Mouse (Mus musculus): ENCODE data around the gene Pck2. TPM values are rescaled to one million over a fixed set of nuclear protein-coding genes. Genes with fewer than 3 reads are reported as not detected.
A peak's percentile ranks its signal among the peaks of the same experiment; 100 is the strongest.

The Pck2 gene
- polyA plus RNA-seq, 1 experiment from 2014 or later, result 26.9 TPM

DNA sequence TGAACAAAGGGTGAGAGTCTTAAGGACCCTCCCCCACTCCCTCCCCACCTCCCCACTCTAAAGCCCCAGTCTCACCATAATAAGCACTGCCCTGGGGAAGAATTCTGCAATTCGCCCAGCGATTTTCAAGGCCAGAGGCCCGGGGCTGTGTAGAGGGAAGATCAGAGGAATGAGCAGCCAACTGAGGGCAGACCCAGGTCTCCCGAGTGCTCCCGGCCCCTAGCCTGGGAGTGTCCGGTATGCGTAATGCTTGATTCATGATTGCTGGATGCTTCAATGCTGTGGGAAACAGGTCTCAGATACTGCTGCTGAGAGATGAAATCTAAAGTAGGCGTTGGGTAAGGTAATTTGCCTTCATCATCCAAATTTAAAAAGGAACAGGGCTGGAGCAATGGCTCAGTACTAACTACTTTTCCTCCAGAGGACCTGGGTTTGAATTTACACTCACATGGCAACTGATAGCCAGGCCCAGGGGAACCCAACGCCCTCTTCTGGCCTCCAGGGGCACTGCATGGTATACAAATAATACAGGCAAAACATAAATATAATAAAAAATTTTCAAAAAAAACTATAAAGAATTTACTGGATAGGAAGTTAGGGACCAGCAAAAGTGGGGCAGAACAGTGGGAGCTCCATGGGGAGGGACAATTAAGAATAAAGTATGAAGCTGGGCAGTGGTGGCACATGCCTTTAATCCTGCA, 42.1 kb downstream of the Pck2 start:
- WGBS, result 78% methylated on average over 9 of the region's 9 CpGs
- peaks cover 15% of the 10 kb centered on the region; the same call in 1 of the 2 replicates for H3K27me3 ChIP-seq (ENCODE audit: low read depth, poor library complexity, severe bottlenecking)
- DNase-seq (ENCODE audit: low spot score), result no peak
- H3K4me3 ChIP-seq, result no peak overlapping the region
- H3K4me1 ChIP-seq, result peaks cover 33% of the 10 kb centered on the region
- H3K27ac ChIP-seq, result no peak overlapping the region
- peaks cover 32% of the 10 kb centered on the region for H3K36me3 ChIP-seq
- H3K9me3 ChIP-seq (replicated peaks), result no peaks in the 10 kb centered on the region

DNA sequence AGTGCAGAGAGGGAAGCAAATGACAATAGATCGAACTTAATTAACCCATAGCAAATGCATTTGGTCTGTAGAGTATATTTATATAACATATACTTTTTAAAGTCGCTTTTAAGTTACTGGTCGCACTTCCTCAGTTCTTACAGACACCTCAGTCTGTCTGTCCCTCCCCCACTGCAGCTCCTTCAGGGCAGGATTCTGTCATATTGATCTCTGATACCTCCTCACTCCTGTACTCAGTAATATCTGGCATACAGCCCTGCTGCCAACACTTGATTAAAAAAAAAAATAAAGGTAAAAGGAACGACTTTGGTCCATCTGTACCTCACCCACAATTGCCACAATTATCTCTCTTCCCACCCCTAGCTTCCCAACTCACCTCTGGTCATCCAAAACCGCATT, 44.2 kb downstream of the Pck2 start:
- Histone ChIP-seq H3K27me3 (ENCODE audit: low read depth, poor library complexity, severe bottlenecking) (peaks cover 15% of the 10 kb centered on the region; the same call in 1 of the 2 replicates), H3K4me3 (peak overlapping the region; percentile 69), H3K4me1 (peaks cover 17% of the 10 kb centered on the region), H3K9me3 (replicated peaks) (no peaks in the 10 kb centered on the region), H3K36me3 (peaks cover 51% of the 10 kb centered on the region), H3K27ac (0 out of 2 replicates have a peak overlapping the region, but pooled peaks have one; percentile 77)
- 34% methylated on average over 5 of the region's 5 CpGs for WGBS
- no peak for DNase-seq (ENCODE audit: low spot score)

DNA sequence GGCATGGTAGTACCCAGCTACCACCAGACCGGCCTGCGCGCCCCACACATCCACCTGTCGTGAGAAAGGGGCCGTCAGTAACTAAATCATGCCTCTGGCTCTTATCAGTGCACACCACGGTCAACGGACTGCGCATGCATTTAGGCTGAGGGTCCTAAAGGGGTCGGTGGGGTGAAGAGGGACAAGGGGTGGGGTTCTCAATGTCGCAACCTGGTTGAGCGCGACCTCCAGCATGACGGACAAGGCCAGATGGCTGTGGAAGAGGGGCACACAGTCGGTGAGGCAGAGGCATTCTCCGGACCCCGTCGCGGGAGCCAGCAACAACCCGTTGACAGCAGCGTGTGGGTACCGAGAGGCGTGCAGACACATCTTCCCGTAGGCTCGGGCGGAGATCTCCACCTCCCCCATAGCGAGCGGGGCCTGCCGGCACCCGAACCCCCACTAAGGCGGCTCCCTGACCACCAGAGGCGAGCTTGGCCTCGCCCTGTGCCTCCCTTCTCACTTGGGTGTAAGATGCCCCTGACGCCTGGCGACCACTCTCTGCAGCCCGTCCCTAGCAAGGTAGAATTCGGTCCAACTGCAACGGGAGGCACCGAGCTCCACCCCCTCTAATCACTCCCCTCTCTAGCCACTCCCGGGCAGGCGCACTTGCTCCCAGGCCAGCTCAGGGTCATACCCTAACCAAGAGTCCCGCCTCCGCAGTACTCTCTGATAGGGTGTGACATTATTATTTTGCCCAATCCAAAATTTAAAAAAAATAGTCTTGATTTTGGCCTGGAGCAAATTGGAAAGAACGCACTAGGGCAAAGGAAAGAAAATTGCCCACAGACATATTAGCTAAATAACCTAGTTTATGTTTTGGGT, 44.9 kb downstream of the Pck2 start, which contains the start of gene Emc9:
Emc9 (minus strand) TSS at position 601 of the 864 bp plus-strand sequence.
- peaks cover 18% of the 10 kb centered on the region for H3K4me1 ChIP-seq
- H3K36me3 ChIP-seq, result peaks cover 50% of the 10 kb centered on the region
- peak within 1 kb of the TSS; percentile 69 for H3K4me3 ChIP-seq
- WGBS, result 2% methylated on average over 43 of the region's 43 CpGs
- H3K27me3 ChIP-seq (ENCODE audit: low read depth, poor library complexity, severe bottlenecking), result peaks cover 15% of the 10 kb centered on the region; the same call in 1 of the 2 replicates
- H3K27ac ChIP-seq, result peak within 1 kb of the TSS; percentile 77
- DNase-seq (ENCODE audit: low spot score), result peak; percentile 66
- no peaks in the 10 kb centered on the region for H3K9me3 ChIP-seq (replicated peaks)

DNA sequence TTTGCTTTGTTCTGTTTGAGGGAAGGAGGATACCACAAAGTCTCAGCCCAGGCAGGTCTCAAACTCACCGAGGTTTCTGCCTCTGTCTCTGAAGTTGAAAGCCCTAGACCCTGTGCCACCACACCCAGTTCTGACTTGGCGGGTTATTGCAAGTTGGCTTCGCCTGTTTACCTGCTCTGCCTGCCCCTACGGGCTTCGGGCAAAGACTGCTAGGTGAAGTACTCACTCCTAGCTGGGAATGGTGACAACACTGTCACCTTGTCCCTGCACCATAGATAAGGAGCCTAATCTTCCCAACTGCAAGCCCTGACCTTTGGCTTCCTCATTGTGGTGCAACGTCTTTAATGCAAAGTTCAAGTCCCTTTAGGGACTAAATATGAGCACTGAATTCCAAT, 45.5 kb downstream of the Pck2 start:
- Histone ChIP-seq H3K27ac (no peak overlapping the region), H3K4me1 (peaks cover 24% of the 10 kb centered on the region), H3K36me3 (peaks cover 44% of the 10 kb centered on the region), H3K27me3 (ENCODE audit: low read depth, poor library complexity, severe bottlenecking) (peaks cover 15% of the 10 kb centered on the region; the same call in 1 of the 2 replicates), H3K4me3 (peak overlapping the region; percentile 69), H3K9me3 (replicated peaks) (no peaks in the 10 kb centered on the region)
- 59% methylated on average over 6 of the region's 6 CpGs for WGBS
- DNase-seq (ENCODE audit: low spot score), result no peak

DNA sequence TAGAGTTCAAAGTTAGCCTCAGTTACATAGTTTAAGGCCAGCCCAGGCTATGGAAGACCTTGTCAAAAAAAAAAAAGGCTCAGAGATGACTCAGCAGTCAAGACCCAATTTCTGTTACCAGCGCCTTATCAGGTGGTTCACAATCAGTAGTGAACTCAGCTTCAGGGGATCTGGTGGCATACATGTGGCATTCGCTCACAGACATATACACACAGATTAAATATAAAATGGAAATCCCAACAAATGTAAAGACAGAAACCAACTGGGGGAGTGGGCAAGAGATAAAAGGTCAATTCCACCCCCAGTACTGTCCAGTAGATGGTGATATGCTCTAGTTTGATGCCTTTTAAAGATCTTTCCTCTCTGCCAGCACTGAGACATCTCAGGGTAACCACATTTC, 46.1 kb downstream of the Pck2 start:
- Histone ChIP-seq H3K9me3 (replicated peaks) (no peaks in the 10 kb centered on the region), H3K27ac (no peak overlapping the region), H3K36me3 (peaks cover 38% of the 10 kb centered on the region), H3K4me1 (peaks cover 24% of the 10 kb centered on the region), H3K27me3 (ENCODE audit: low read depth, poor library complexity, severe bottlenecking) (peaks cover 15% of the 10 kb centered on the region; the same call in 1 of the 2 replicates), H3K4me3 (no peak overlapping the region)
- DNase-seq (ENCODE audit: low spot score), result no peak
- WGBS, result 93% methylated on average over 2 of the region's 2 CpGs

DNA sequence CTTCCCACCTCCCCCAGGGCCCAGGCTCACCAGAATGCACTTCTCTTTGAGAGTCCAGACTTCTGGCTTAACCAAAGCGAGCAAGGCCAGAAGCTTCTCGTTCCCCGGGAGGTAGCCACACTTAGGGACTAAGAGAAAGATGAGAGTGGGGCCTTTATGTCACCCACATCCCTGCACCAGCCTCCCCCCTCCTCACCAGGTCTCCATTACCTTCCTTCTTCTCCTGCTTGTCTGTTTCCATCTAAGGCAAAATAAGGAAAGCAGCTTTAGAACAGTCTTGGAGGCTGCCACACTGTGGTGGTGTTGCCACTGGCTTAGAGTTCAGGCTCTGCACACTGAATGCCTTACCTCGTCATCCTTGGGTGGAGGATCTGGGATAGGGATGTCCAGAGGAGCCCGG, 49.2 kb downstream of the Pck2 start:
- Histone ChIP-seq H3K4me1 (peaks cover 42% of the 10 kb centered on the region), H3K9me3 (replicated peaks) (no peaks in the 10 kb centered on the region), H3K27me3 (ENCODE audit: low read depth, poor library complexity, severe bottlenecking) (peaks cover 7% of the 10 kb centered on the region; the same call in 1 of the 2 replicates), H3K4me3 (no peak overlapping the region), H3K36me3 (peaks cover 35% of the 10 kb centered on the region), H3K27ac (no peak overlapping the region)
- no peak for DNase-seq (ENCODE audit: low spot score)
- 89% methylated on average over 5 of the region's 5 CpGs for WGBS

DNA sequence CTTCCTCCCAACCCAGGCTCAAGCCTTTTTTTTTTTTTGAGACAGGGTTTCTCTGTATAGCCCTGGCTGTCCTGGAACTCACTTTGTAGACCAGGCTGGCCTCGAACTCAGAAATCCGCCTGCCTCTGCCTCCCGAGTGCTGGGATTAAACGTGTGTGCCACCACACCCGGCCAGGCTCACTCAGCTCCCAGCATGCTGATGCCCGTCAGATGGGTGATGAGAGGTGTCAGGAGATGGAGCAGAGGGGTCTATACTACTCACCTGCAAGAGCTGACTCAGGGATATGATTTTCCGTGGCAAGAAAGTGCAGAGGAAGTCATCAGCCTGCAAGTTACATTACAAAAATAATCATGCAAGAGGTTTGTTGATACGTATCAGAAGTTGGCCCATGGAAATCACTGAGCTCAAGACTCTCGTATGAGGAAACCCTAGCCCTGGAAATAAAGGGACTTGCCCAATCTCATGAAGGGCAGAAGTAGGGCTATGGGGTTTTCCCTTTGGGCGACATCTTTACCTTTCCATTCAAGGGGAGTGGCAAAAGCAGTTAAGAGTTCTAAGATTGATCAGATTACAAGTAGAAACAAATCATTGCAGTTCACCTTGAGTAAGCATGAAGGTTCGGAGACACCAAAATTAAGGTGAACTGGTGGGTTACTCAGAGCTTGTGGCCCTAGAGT, 49.8 kb downstream of the Pck2 start:
- no peaks in the 10 kb centered on the region for H3K9me3 ChIP-seq (replicated peaks)
- WGBS, result 90% methylated on average over 11 of the region's 11 CpGs

DNA sequence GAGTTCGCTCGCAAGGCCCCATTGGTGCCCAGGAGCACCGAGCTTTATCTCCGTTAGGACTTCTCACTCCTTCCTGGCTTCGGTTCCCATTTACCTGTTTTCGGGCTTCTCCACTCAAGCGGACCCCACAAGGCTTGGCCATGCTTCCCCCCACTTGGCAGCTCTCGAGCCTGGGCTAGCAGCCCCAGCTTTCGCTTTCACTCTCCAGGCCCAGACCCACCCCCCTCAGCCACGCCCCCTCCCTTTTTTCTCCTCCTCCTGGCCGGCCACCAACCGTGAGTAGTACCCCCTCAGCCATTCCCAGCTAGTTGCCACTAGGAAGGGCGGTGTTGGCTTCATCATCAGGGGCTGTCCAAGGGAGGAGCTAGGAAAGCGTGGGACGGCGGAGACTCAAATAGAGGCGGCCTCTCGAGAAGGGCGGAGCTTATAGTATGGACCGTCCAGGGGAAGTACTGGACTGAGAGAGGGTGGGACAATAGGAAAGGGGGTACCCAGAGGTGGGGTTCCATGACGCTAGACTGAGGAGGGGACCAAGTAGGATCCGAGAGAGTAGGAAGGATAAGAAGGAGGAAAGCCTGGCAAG, 50.8 kb downstream of the Pck2 start, which contains the start of gene Psme2:
Psme2 (minus strand) TSS at position 366 of the 583 bp plus-strand sequence.
- WGBS, result under 1% methylated on average over 22 of the region's 22 CpGs

More for the DNA sequence above, 49.8 kb downstream of the Pck2 start:
- H3K4me1 ChIP-seq, result peaks cover 35% of the 10 kb centered on the region
- no peak overlapping the region for H3K27ac ChIP-seq
- H3K36me3 ChIP-seq, result peaks cover 42% of the 10 kb centered on the region
- peak overlapping the region; percentile 79 for H3K4me3 ChIP-seq
- 0 out of 2 replicates have a peak, but pooled peaks cover under 1% of the 10 kb centered on the region for H3K27me3 ChIP-seq (ENCODE audit: low read depth, poor library complexity, severe bottlenecking)
- no peak for DNase-seq (ENCODE audit: low spot score)

DNA sequence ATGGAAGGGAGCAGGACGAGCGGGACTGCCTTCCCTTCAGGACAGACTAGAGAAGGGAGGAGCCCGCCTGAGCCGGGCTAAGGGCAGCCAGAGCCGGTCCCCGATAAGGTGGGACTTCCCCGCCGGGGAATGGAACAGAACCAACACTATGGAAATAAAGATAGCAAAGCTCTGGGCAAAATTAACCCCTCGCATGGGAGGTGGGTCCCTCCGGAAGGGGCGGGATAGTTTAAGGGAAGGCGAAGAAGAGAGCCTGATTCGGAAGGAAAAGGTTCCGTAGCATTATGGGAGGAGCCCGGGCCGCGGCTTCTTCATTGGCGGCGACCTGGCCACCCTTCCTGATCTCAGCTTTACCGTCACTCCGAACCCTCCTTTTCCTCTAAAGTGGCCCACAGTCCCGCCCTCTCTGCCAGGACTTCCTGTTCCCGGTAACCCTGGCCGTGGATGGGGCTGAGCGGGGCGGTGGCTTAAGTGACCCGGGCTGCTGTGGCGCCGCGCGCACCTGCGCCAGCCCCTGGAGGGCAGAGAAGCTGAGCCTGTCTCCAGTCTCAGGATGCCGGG, 51.3 kb downstream of the Pck2 start, which contains the start of gene Rnf31:
Rnf31 (plus strand) TSS at position 378 of the 561 bp plus-strand sequence.
- 0% methylated on average over 33 of the region's 33 CpGs for WGBS
- Histone ChIP-seq H3K4me1 (peaks cover 32% of the 10 kb centered on the region), H3K27ac (peak within 1 kb of the TSS; percentile 90), H3K36me3 (peaks cover 57% of the 10 kb centered on the region), H3K9me3 (replicated peaks) (no peaks in the 10 kb centered on the region), H3K4me3 (peak within 1 kb of the TSS; percentile 79), H3K27me3 (ENCODE audit: low read depth, poor library complexity, severe bottlenecking) (no peaks in the 10 kb centered on the region)
- peak; percentile 90 for DNase-seq (ENCODE audit: low spot score)

More for the DNA sequence above, 50.8 kb downstream of the Pck2 start, which contains the start of gene Psme2:
- DNase-seq (ENCODE audit: low spot score), result peak; percentile 91
- Histone ChIP-seq H3K36me3 (peaks cover 51% of the 10 kb centered on the region), H3K4me3 (peak within 1 kb of the TSS; percentile 79), H3K27me3 (ENCODE audit: low read depth, poor library complexity, severe bottlenecking) (no peaks in the 10 kb centered on the region), H3K4me1 (peaks cover 30% of the 10 kb centered on the region), H3K27ac (peak within 1 kb of the TSS; percentile 90), H3K9me3 (replicated peaks) (no peaks in the 10 kb centered on the region)

DNA sequence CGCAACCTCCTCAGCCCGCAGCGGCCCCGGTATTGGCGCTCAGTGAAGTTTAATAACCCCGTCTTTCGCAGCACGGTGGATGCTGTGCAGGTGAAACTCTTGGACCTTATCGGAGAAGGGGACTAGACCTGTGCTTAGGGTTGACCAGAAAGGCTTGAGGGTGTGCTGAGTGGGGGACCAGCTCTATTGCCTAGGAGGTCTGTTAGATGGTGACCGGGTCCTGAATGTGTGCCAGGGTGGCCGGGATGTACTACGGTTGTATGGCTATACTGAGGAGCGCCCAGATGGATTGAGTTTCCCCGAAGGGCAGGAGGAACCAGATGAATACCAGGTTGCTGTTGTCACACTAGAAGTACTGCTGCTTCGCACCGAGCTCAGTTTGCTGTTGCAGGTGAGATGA, 52.2 kb downstream of the Pck2 start:
- no peak for DNase-seq (ENCODE audit: low spot score)
- H3K27me3 ChIP-seq (ENCODE audit: low read depth, poor library complexity, severe bottlenecking), result no peaks in the 10 kb centered on the region
- H3K9me3 ChIP-seq (replicated peaks), result no peaks in the 10 kb centered on the region
- peaks cover 59% of the 10 kb centered on the region for H3K36me3 ChIP-seq
- peak overlapping the region; percentile 79 for H3K4me3 ChIP-seq
- WGBS, result 4% methylated on average over 16 of the region's 16 CpGs
- peaks cover 32% of the 10 kb centered on the region for H3K4me1 ChIP-seq
- peak overlapping the region; percentile 90 for H3K27ac ChIP-seq

DNA sequence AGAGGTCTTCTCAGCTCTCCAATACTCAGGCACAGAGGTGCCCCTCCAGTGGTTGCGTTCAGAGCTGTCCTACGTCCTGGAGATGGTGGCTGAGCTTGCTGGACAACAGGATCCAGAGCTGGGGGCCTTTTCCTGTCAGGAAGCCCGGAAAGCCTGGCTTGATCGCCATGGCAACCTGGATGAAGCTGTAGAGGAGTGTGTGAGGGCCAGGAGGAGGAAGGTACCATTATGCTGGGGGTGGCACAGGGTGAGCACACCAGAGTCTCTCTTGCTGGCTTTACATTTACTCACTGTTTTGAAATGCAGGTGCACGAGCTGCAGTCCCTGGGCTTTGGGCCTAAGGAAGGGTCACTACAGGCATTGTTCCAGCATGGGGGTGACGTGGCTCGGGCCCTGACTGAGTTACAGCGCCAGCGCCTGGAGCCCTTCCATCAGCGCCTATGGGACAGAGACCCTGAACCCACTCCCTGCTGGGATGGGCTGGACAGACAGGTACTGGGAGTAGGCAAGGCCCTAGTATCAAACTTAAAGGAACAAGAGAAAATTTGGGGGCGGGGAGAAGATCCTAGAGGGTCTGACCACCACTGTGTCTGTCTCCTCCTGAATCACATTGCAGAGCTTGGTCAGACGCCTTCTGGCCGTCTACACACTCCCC, 56.1 kb downstream of the Pck2 start:
- no peak for DNase-seq (ENCODE audit: low spot score)
- Histone ChIP-seq H3K4me1 (peaks cover 22% of the 10 kb centered on the region), H3K36me3 (peaks cover 76% of the 10 kb centered on the region), H3K27me3 (ENCODE audit: low read depth, poor library complexity, severe bottlenecking) (no peaks in the 10 kb centered on the region), H3K4me3 (no peak overlapping the region), H3K27ac (no peak overlapping the region), H3K9me3 (replicated peaks) (no peaks in the 10 kb centered on the region)
- 87% methylated on average over 13 of the region's 13 CpGs for WGBS

All from limb, embryonic 10.5 days (tissue).